Mouse (Mus musculus) lung, adult 2 months (tissue): ENCODE results near the gene Ccdc88b. TPM values are rescaled to one million over a fixed set of nuclear protein-coding genes. Genes with fewer than 3 reads are reported as not detected.

Source experiments
- DNase-seq: peaks from one replicate; pipeline ENCODE4 v3.0.0; 2022
- H3K4me1 ChIP-seq: fragments of 200-500 bp; 2 replicates; pipeline ENCODE4 v1.6.1; 2011; ENCODE audit warnings: low read length; ENCODE audit not compliant: control insufficient read depth, insufficient read depth
- H3K4me3 ChIP-seq: fragments of 200-500 bp; replicated peaks from 2 replicates; pipeline ENCODE3; 2011; ENCODE audit warnings: low read depth, mild to moderate bottlenecking, control low read depth, low read length; ENCODE audit errors: extremely low read depth
- CTCF ChIP-seq: fragments of 200-500 bp; IDR thresholded peaks from 2 replicates; pipeline ENCODE4 v1.5.1; 2011; ENCODE audit warnings: mild to moderate bottlenecking, low read length, control low read depth; ENCODE audit not compliant: insufficient read depth
- POLR2A ChIP-seq: fragments of 200-500 bp; IDR thresholded peaks from 2 replicates; pipeline ENCODE4 v1.6.1; 2011; ENCODE audit warnings: low read depth, mild to moderate bottlenecking, control low read depth, low read length, borderline replicate concordance; ENCODE audit errors: extremely low read depth
- WGBS: fragments of 180-500 bp; shearing (Covaris S2); methylation state at CpG from one replicate; pipeline ENCODE4 v1.1.7; 2018; 5-methylcytosine and 5-hydroxymethylcytosine counted together
- polyA plus RNA-seq: library from polyadenylated mRNA; depleted of rRNA; stranded (reverse); fragments of >200 nt; gene quantifications from 2 replicates; pipeline ENCODE4 v1.2.3, GENCODE M21; 2012

Ccdc88b gene
- polyA plus RNA-seq, 1 experiment, result 17.3 TPM

- no peak overlapping the region for H3K4me3 ChIP-seq
- TF ChIP-seq POLR2A, result no peak
- no peak for TF ChIP-seq CTCF
- WGBS, result 52% methylated on average over 4 of the region's 4 CpGs
- H3K4me1 ChIP-seq, result no peaks in the 10 kb centered on the region
- no peak for DNase-seq
Measured at GRCm38 (mm10) chr19:6892512-6892911, 34.5 kb upstream of the Ccdc88b start.

- no peak for DNase-seq
- Histone ChIP-seq H3K4me3 (no peak overlapping the region), H3K4me1 (no peaks in the 10 kb centered on the region)
- TF ChIP-seq CTCF (no peak), POLR2A (no peak)
- 73% methylated on average over 4 of the region's 4 CpGs for WGBS
Measured at GRCm38 (mm10) chr19:6877965-6878364, 20.0 kb upstream of the Ccdc88b start.

GRCm38 (mm10) chr19:6876799-6877198 is 18.8 kb upstream of the Ccdc88b start:
- Histone ChIP-seq H3K4me3 (no peak overlapping the region), H3K4me1 (no peaks in the 10 kb centered on the region)
- no peak for TF ChIP-seq CTCF
- no peak for TF ChIP-seq POLR2A
- DNase-seq, result no peak

- no peak for DNase-seq
- TF ChIP-seq CTCF (no peak), POLR2A (no peak)
- Histone ChIP-seq H3K4me3 (no peak overlapping the region), H3K4me1 (no peaks in the 10 kb centered on the region)
- 84% methylated on average over 6 of the region's 6 CpGs for WGBS
Measured at GRCm38 (mm10) chr19:6875834-6876233, 17.8 kb upstream of the Ccdc88b start.

- TF ChIP-seq POLR2A (no peak), CTCF (no peak)
- no peak overlapping the region for H3K4me3 ChIP-seq
- no peak for DNase-seq
- 74% methylated on average over 1 of the region's 1 CpGs for WGBS
- peaks cover 2% of the 10 kb centered on the region; the same call in 1 of the 2 replicates for H3K4me1 ChIP-seq
Measured at GRCm38 (mm10) chr19:6874257-6874656, 16.2 kb upstream of the Ccdc88b start.

GRCm38 (mm10) chr19:6872701-6873100 is 14.7 kb upstream of the Ccdc88b start:
- Histone ChIP-seq H3K4me3 (no peak overlapping the region), H3K4me1 (peaks cover 4% of the 10 kb centered on the region; the same call in 1 of the 2 replicates)
- WGBS, result 51% methylated on average over 3 of the region's 3 CpGs
- TF ChIP-seq POLR2A (no peak), CTCF (no peak)
- DNase-seq, result no peak

- DNase-seq, result no peak
- WGBS, result 54% methylated on average over 5 of the region's 5 CpGs
- TF ChIP-seq CTCF (peak; percentile 59), POLR2A (no peak)
- H3K4me1 ChIP-seq, result peaks cover 4% of the 10 kb centered on the region; the same call in 1 of the 2 replicates
- H3K4me3 ChIP-seq, result no peak overlapping the region
Measured at GRCm38 (mm10) chr19:6871574-6872271, 13.7 kb upstream of the Ccdc88b start.

GRCm38 (mm10) chr19:6869355-6869754 is 11.3 kb upstream of the Ccdc88b start:
- peak; percentile 66 for DNase-seq
- WGBS, result 0% methylated on average over 5 of the region's 5 CpGs
- peaks cover 4% of the 10 kb centered on the region; the same call in 1 of the 2 replicates for H3K4me1 ChIP-seq

GRCm38 (mm10) chr19:6861451-6861850 is 3.4 kb upstream of the Ccdc88b start:
- Histone ChIP-seq H3K4me1 (peaks cover 2% of the 10 kb centered on the region; the same call in 1 of the 2 replicates), H3K4me3 (no peak overlapping the region)
- no peak for DNase-seq
- TF ChIP-seq POLR2A (no peak), CTCF (no peak)
- WGBS, result 95% methylated on average over 4 of the region's 4 CpGs

More at GRCm38 (mm10) chr19:6869355-6869754, 11.3 kb upstream of the Ccdc88b start:
- H3K4me3 ChIP-seq, result peak overlapping the region; percentile 43
- peak; percentile 48; the same call in 1 of the 2 replicates for TF ChIP-seq POLR2A
- no peak for TF ChIP-seq CTCF

- H3K4me1 ChIP-seq, result peaks cover 2% of the 10 kb centered on the region; the same call in 1 of the 2 replicates
- WGBS, result 49% methylated on average over 6 of the region's 6 CpGs
- no peak for DNase-seq
- TF ChIP-seq CTCF (no peak), POLR2A (no peak)
- H3K4me3 ChIP-seq, result no peak overlapping the region
Measured at GRCm38 (mm10) chr19:6860706-6861105, 2.7 kb upstream of the Ccdc88b start.
